Mouse (Mus musculus) limb, embryonic 14.5 days (tissue): Measurements from ENCODE around the gene Dusp1. TPM values are rescaled to one million over a fixed set of nuclear protein-coding genes. Genes with fewer than 3 reads are reported as not detected.

Experiments
- ATAC-seq: fragments of 200-750 bp; cut with Nextera tagmentation; 2 replicates; pipeline ENCODE4 v1.8.0; 2017; ENCODE audit warnings: low read depth, moderate number of reproducible peaks, moderate TSS enrichment; ENCODE audit not compliant: low FRiP score
- DNase-seq: peaks from one replicate; pipeline ENCODE4 v3.0.0-alpha.2; 2015; ENCODE audit warnings: low spot score
- H3K27ac ChIP-seq: fragments of 300-500 bp; sonication (generic); replicated peaks from 2 replicates; pipeline ENCODE4 v1.5.1; 2014; ENCODE audit warnings: low read depth, mild to moderate bottlenecking, low read length, moderate library complexity, mixed read lengths
- H3K27me3 ChIP-seq: fragments of 300-500 bp; sonication (generic); 2 replicates; pipeline ENCODE4 v1.6.1; 2014; ENCODE audit warnings: low read length, mixed read lengths; ENCODE audit not compliant: control insufficient read depth, insufficient read depth
- H3K36me3 ChIP-seq: fragments of 300-500 bp; sonication (generic); 2 replicates; pipeline ENCODE4 v1.6.1; 2014; ENCODE audit warnings: mild to moderate bottlenecking, low read length, moderate library complexity, mixed read lengths; ENCODE audit not compliant: control insufficient read depth, insufficient read depth
- H3K4me1 ChIP-seq: fragments of 300-500 bp; sonication (generic); 2 replicates; pipeline ENCODE4 v1.6.1; 2014; ENCODE audit warnings: antibody characterized with exemption, low read length, mixed read lengths; ENCODE audit not compliant: control insufficient read depth, insufficient read depth
- H3K4me2 ChIP-seq: fragments of 300-500 bp; sonication (generic); replicated peaks from 2 replicates; pipeline ENCODE4 v1.6.1; 2014; ENCODE audit warnings: low read depth, mild to moderate bottlenecking, low read length, moderate library complexity; ENCODE audit not compliant: severe bottlenecking
- H3K4me3 ChIP-seq: fragments of 300-500 bp; sonication (generic); replicated peaks from 2 replicates; pipeline ENCODE4 v1.5.1; 2014; ENCODE audit warnings: low read length
- H3K9ac ChIP-seq: fragments of 300-500 bp; sonication (generic); 2 replicates; pipeline ENCODE4 v1.6.1; 2014; ENCODE audit warnings: mild to moderate bottlenecking, low read depth, low read length, moderate library complexity; ENCODE audit not compliant: severe bottlenecking
- H3K9me3 ChIP-seq: fragments of 300-500 bp; sonication (generic); 2 replicates; pipeline ENCODE4 v1.6.1; 2016; ENCODE audit warnings: low read length; ENCODE audit not compliant: control insufficient read depth
- POLR2A ChIP-seq: fragments of 200-500 bp; IDR thresholded peaks from 2 replicates; pipeline ENCODE4 v1.8.0; 2012; ENCODE audit warnings: inconsistent platforms, mild to moderate bottlenecking, moderate library complexity, borderline replicate concordance; ENCODE audit not compliant: insufficient read depth, insufficient read length; ENCODE audit errors: extremely low read depth
- WGBS: fragments of 180-500 bp; shearing (Covaris S2); extraction: QIAGEN DNeasy Blood & Tissue Kit; methylation state at CpG from one replicate; pipeline ENCODE4 v1.1.7; 2014; 5-methylcytosine and 5-hydroxymethylcytosine counted together
- polyA plus RNA-seq, 2 experiments: library from polyadenylated mRNA; depleted of rRNA in 1 of 2; stranded (reverse) in 1 of 2; unstranded in 1 of 2; fragments of >200 nt; fragmentation: Nextera tagmentation in 1 of 2; extraction: Ambion mirVana in 1 of 2; gene quantifications; 2 replicates each; pipeline versions ENCODE4 v1.2.1 to v1.2.3; 2012 to 2014

The Dusp1 gene
- polyA plus RNA-seq, 2 experiments = 27.7 to 29.6 TPM

GRCm38 (mm10) chr17:26532476-26533045 lies 29.4 kb downstream of the Dusp1 start:
- WGBS = 66% methylated on average over 4 of the region's 4 CpGs
- TF ChIP-seq POLR2A = no peak
- H3K4me3 ChIP-seq = no peak overlapping the region
- no peak overlapping the region for H3K9ac ChIP-seq
- no peak overlapping the region for H3K4me2 ChIP-seq
- peaks cover 17% of the 10 kb centered on the region for H3K4me1 ChIP-seq
- no peak for ATAC-seq
- H3K36me3 ChIP-seq = no peaks in the 10 kb centered on the region
- H3K27ac ChIP-seq = no peak overlapping the region
- H3K9me3 ChIP-seq = no peaks in the 10 kb centered on the region
- DNase-seq = no peak
- H3K27me3 ChIP-seq = no peaks in the 10 kb centered on the region

GRCm38 (mm10) chr17:26531395-26532027 lies 30.4 kb downstream of the Dusp1 start:
- H3K27ac ChIP-seq = no peak overlapping the region
- no peak overlapping the region for H3K4me3 ChIP-seq
- H3K4me1 ChIP-seq = peaks cover 17% of the 10 kb centered on the region
- H3K4me2 ChIP-seq = no peak overlapping the region
- DNase-seq = no peak
- no peak for TF ChIP-seq POLR2A
- no peaks in the 10 kb centered on the region for H3K9me3 ChIP-seq
- WGBS = 88% methylated on average over 7 of the region's 7 CpGs
- no peak overlapping the region for H3K9ac ChIP-seq
- no peaks in the 10 kb centered on the region for H3K27me3 ChIP-seq
- H3K36me3 ChIP-seq = no peaks in the 10 kb centered on the region
- no peak for ATAC-seq

- 7% methylated on average over 3 of the region's 3 CpGs for WGBS
- H3K4me2 ChIP-seq = no peak overlapping the region
- DNase-seq (peak; percentile 86), ATAC-seq (peak; percentile 80)
- H3K4me1 ChIP-seq = peaks cover 17% of the 10 kb centered on the region
- no peak for TF ChIP-seq POLR2A
- no peak overlapping the region for H3K4me3 ChIP-seq
- H3K9ac ChIP-seq = 0 out of 2 replicates have a peak overlapping the region, but pooled peaks have one; percentile 13
- no peaks in the 10 kb centered on the region for H3K36me3 ChIP-seq
- no peaks in the 10 kb centered on the region for H3K9me3 ChIP-seq
- H3K27me3 ChIP-seq = no peaks in the 10 kb centered on the region
- H3K27ac ChIP-seq = no peak overlapping the region; the same call in 1 of the 2 replicates
These were observed 31.3 kb downstream of the Dusp1 start for GRCm38 (mm10) chr17:26530590-26531081.

GRCm38 (mm10) chr17:26529791-26530241 lies 32.1 kb downstream of the Dusp1 start:
- Histone ChIP-seq H3K27me3 (no peaks in the 10 kb centered on the region), H3K4me1 (peaks cover 17% of the 10 kb centered on the region), H3K4me3 (no peak overlapping the region), H3K4me2 (no peak overlapping the region), H3K27ac (0 out of 2 replicates have a peak overlapping the region, but pooled peaks have one; percentile 39), H3K36me3 (no peaks in the 10 kb centered on the region), H3K9me3 (no peaks in the 10 kb centered on the region), H3K9ac (no peak overlapping the region)
- ATAC-seq = no peak
- TF ChIP-seq POLR2A = no peak
- no peak for DNase-seq
- WGBS = 76% methylated on average over 5 of the region's 5 CpGs

- Histone ChIP-seq H3K4me1 (peaks cover 17% of the 10 kb centered on the region), H3K27ac (no peak overlapping the region), H3K9me3 (no peaks in the 10 kb centered on the region), H3K4me3 (no peak overlapping the region), H3K36me3 (no peaks in the 10 kb centered on the region), H3K4me2 (no peak overlapping the region), H3K27me3 (no peaks in the 10 kb centered on the region), H3K9ac (no peak overlapping the region)
- WGBS = 76% methylated on average over 6 of the region's 6 CpGs
- ATAC-seq (no peak), DNase-seq (no peak)
- no peak for TF ChIP-seq POLR2A
These were observed 33.2 kb downstream of the Dusp1 start for GRCm38 (mm10) chr17:26528751-26529150.
